Mouse (Mus musculus): ENCODE measurements at regions not wholly inside any gene's neighbourhood (a gene's known extent, or its start where the extent isn't known, plus 50 kb on each side); places are given as distances from the start of the nearest gene placed in this dataset.

GRCm38 (mm10) chr14:114791831-114792224 lies 300.2 kb upstream of the Gpc5 start:
- DNase-seq (ENCODE audit: extremely low spot score in 1 of 2, low spot score in 1 of 2): no peak

DNA sequence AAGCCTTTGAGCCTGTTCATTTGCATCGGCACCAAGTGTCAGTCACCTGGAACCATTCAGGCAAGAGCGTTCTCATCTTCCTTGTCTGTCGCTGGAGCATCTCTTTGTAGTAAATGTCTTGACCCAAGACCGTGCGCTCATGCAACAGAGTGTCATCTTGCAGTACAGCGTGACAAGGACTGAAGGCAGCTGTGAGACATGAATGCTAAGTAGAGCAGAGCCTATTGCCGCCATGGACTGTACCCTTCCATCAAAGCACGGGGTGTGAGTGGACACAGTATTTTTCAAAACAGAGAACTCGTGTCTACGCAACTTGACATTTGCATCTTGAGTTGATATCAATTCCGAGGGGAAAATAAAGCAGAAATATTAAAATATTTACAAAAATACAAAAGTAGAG lies 287.4 kb upstream of the Gpc5 start:
- no peak for DNase-seq (ENCODE audit: extremely low spot score in 1 of 2, low spot score in 1 of 2)

GRCm38 (mm10) chr14:114808621-114809020 lies 283.4 kb upstream of the Gpc5 start:
- no peak for DNase-seq (ENCODE audit: extremely low spot score in 1 of 2, low spot score in 1 of 2)

GRCm38 (mm10) chr14:114820677-114821076 lies 271.3 kb upstream of the Gpc5 start:
- no peak for DNase-seq (ENCODE audit: extremely low spot score in 1 of 2, low spot score in 1 of 2)

- no peak for DNase-seq (ENCODE audit: extremely low spot score in 1 of 2, low spot score in 1 of 2)
Observed at GRCm38 (mm10) chr14:114821098-114821594, 270.9 kb upstream of the Gpc5 start.

DNA sequence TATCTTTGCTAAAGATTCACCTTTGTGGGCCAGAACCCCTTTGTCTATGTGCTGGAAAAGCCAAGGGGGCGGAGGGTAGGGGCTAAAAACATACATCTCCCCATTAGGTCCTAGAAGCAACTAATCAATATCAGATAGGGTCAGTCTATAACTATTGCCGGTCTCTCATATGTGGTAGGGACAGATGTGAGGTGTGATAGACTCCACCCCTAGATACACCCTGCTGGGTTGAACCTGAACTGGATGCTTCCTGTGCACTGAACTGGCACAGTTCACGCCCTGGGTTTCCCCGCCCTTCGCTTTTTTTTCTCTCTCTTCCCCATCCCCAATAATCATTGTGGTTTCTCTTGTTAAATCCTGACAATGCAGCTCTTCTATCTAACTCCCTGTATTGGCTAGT lies 270.3 kb upstream of the Gpc5 start:
- no peak for DNase-seq (ENCODE audit: extremely low spot score in 1 of 2, low spot score in 1 of 2)

DNA sequence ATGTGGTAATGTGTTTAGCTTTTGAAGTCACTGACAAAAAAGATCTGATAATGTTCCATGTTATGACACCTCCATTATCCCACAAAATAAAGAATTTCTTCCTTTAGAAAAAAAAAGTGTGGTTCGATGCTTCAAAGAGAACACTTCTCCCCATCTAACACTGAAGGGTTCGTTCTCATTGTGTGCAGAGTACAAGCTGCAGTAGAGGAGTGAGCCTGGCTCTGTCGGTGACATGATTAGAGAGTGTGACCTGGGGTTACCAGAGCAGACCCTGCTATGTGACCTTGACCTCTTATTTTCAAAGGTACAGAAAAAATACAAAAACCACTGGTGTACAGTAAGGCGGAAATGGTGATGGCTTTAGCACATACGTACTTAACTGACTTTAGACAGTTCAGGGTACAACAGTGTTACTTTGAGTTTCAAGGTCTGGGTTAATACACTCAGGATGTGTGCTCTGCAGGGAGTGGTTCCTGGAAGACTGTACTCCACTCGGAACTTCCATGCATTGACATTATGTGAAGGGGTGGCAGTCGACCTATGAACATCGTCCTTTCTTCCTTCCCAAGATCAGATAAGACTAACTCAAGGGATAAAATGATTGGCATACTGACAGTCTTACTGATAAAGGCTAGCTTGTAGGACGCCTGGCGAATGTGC lies 265.2 kb upstream of the Gpc5 start:
- DNase-seq (ENCODE audit: extremely low spot score in 1 of 2, low spot score in 1 of 2): no peak

GRCm38 (mm10) chr14:114829310-114829709 lies 262.7 kb upstream of the Gpc5 start:
- no peak for DNase-seq (ENCODE audit: extremely low spot score in 1 of 2, low spot score in 1 of 2)

- peak in 1 of 2 experiments; percentile 20 for DNase-seq (ENCODE audit: extremely low spot score in 1 of 2, low spot score in 1 of 2)
Observed at GRCm38 (mm10) chr14:114832987-114833386, 259.0 kb upstream of the Gpc5 start.

DNA sequence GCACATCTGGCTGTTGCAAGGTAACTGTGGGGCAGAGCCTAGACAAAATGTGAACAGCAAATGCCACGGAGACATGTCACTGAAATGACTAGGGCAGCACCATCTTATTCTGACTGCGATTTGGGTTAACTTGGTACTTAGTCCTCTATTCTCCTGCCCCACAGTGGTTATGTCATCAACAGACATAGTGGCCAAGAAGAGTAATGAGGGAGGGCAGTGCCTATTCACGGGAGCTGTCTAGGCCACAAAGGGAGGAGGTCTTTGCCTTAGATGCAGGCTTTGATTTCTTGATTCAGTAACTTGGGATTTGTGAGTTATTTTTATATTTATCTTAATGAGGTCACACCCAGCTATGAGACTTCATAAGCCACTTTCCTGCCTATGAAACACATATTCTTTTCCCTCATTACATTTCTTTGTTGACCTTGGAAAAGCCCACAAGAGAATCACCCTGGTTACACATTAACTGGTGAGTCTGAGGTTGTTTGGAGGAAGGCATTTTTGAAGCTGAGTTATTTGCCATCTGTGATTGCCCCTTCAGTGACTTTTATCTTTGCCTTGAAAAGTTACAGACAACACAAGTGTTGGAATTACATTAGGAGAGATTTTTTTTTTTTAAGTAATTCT lies 255.2 kb upstream of the Gpc5 start:
- no peak for DNase-seq (ENCODE audit: extremely low spot score in 1 of 2, low spot score in 1 of 2)

- no peak for DNase-seq (ENCODE audit: extremely low spot score in 1 of 2, low spot score in 1 of 2)
Observed at GRCm38 (mm10) chr14:114837652-114838276, 254.3 kb upstream of the Gpc5 start.

- DNase-seq (ENCODE audit: extremely low spot score in 1 of 2, low spot score in 1 of 2): no peak
Observed at GRCm38 (mm10) chr14:114839340-114839903, 252.6 kb upstream of the Gpc5 start.

GRCm38 (mm10) chr14:114840766-114841165 lies 251.2 kb upstream of the Gpc5 start:
- no peak for DNase-seq (ENCODE audit: extremely low spot score in 1 of 2, low spot score in 1 of 2)

DNA sequence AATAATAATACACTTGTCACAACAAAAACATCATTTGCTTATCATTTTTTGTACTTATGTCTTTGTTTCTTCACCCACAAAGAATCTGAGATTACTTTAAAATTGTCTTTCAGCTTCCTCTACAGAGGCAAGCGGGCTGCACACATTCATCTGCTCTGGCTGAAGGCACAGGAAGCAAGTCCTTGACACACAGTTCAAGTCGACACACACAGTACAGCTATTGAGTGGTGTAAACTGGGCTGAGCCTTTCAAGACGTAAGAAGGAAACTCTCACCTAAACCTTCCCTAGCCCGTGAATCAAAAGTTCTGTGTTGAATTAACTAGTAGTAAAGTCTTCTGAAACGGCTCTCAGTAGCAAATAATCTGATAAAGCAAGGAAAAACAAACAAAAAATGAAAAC lies 250.5 kb upstream of the Gpc5 start:
- DNase-seq (ENCODE audit: extremely low spot score in 1 of 2, low spot score in 1 of 2): no peak

DNA sequence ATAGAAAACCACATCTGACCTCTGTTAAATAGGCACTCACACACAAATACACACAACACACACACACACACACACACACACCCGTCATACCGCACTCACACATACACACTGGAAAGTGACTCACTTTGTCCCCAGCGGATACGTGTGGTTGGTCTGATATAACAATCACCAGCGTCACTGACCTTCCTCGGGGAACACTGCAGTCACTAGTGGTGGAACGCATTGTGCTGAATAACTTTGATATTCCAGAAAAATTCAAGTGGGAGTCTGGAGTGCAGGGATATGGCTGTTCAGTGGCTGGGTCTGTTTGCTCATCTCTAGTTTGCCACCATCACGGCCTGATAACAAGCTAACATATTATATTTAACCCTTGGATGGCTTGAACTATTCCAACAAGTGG lies 249.7 kb upstream of the Gpc5 start:
- DNase-seq (ENCODE audit: extremely low spot score in 1 of 2, low spot score in 1 of 2): no peak

DNA sequence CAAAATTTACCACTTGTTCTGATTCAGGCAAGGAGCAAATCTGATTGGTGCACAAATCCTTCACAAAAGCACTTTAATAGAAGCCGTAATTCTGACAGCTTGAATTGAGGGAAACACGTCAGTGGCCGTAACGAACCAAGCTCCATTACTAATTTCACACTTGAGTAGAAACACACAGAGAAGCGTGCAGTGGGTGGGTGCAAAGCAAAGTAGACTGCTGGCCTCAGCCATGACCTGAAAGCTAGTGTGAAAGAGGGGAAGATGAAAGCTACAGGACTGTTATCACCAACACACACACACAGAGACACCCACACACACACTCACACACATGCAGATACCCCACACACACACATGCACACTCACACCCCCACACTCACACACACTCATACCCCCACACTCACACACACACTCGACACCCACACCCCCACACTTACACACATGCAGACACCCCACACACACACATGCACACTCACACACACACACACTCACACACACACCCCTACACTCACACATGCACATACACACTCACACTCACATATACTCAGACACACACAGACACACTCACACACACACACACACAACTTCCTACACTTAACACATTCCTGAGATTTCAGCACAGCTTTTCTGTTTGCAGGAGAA lies 248.8 kb upstream of the Gpc5 start:
- DNase-seq (ENCODE audit: extremely low spot score in 1 of 2, low spot score in 1 of 2): no peak

- no peak for DNase-seq (ENCODE audit: extremely low spot score in 1 of 2, low spot score in 1 of 2)
Observed at GRCm38 (mm10) chr14:114854324-114855054, 237.5 kb upstream of the Gpc5 start.

DNA sequence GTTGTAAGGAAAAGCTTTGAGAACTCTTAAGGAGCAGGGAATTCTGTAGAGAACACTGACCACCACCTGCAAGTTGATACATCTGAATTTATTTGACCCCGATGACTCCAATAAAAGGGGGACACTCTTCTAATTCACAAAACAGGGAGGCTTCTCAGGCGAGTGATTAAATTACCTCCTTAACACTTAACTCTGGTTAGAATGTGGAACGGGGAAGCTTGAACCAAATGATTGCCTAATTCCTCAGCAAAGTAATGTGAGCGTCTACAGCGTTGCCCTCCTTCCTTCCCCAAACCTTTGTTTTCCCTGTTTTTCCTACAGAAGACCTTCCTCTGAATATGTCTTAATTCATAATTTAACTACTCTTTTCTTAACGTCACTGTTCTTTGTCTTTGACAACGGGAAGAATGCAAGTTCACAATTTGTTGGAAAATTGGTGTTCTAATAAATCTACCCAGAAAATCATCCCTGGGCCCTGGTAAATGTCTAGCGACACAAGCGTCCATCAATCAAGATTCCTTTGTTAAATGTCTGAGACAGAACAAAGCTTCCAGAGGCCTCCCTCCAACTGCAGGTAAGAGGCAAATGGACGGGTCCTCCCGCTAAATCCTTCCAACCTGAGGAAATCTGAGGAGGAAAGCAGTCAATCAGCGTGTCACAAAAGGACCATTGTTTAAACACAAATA lies 236.8 kb upstream of the Gpc5 start:
- no peak for DNase-seq (ENCODE audit: extremely low spot score in 1 of 2, low spot score in 1 of 2)

- DNase-seq (ENCODE audit: extremely low spot score in 1 of 2, low spot score in 1 of 2): no peak
Observed at GRCm38 (mm10) chr14:114855746-114856145, 236.3 kb upstream of the Gpc5 start.

Measured in layer of hippocampus, postnatal 25 days (tissue).